Mouse (Mus musculus) layer of hippocampus, adult 8-10 months (tissue): Measurements from ENCODE around the gene Serpinb1a. TPM values are rescaled to one million over a fixed set of nuclear protein-coding genes. Genes with fewer than 3 reads are reported as not detected.

Source experiments
- DNase-seq, 2 experiments: peaks; one replicate each; pipeline ENCODE4 v3.0.0; 2022; ENCODE audit warnings: low spot score in 2 of 2
- total RNA-seq, 4 experiments: library from RNA; stranded (reverse); gene quantifications; 2 replicates each; pipeline ENCODE4 v1.2.4; 2022

The Serpinb1a gene
- total RNA-seq, 4 experiments from 2014 or later, result 3.8 to 10.8 (median 6.7) TPM

GRCm38 (mm10) chr13:32799131-32799530 lies 51.9 kb downstream of the Serpinb1a start:
- DNase-seq, result no peak

- DNase-seq, result no peak
These were observed 53.9 kb downstream of the Serpinb1a start for GRCm38 (mm10) chr13:32797085-32797484.

- no peak for DNase-seq
These were observed 55.8 kb downstream of the Serpinb1a start for GRCm38 (mm10) chr13:32795166-32795565.

- DNase-seq, result no peak
These were observed 56.4 kb downstream of the Serpinb1a start for GRCm38 (mm10) chr13:32794619-32795018.

Other genes starting within 250 kb of the Serpinb1a start
- under 1 TPM in 3 of 4 experiments, not detected in 1; 0.20 to 0.41 (median 0.25) TPM for gene Mylk4, start 67.2 kb downstream of the Serpinb1a start, total RNA-seq
- gene Wrnip1, start 49.1 kb downstream of the Serpinb1a start, total RNA-seq, result 10 to 100 TPM; 53.8 to 68.3 (median 56.4) TPM
- gene D930007J09Rik, start 48.3 kb downstream of the Serpinb1a start, total RNA-seq, result 1 to 10 TPM in 2 of 4 experiments, not detected in 2; 1.3 to 1.6 TPM
- gene Serpinb1c, start 47.0 kb upstream of the Serpinb1a start, total RNA-seq, result under 1 TPM in 1 of 4 experiments, not detected in 3; 0.48 TPM
- gene Serpinb6b, start 114.0 kb upstream of the Serpinb1a start, total RNA-seq, result 1 to 10 TPM in 3 of 4 experiments, under 1 TPM in 1; 0.72 to 1.6 (median 1.2) TPM
- 1 to 10 TPM; 5.5 to 6.5 (median 5.9) TPM for gene Serpinb9, start 152.1 kb upstream of the Serpinb1a start, total RNA-seq
- gene Serpinb9b, start 176.2 kb upstream of the Serpinb1a start, total RNA-seq, result not detected
- under 1 TPM; 0.39 to 0.89 (median 0.72) TPM for gene Serpinb1b, start 227.4 kb upstream of the Serpinb1a start, total RNA-seq